Mouse (Mus musculus): ENCODE measurements at regions not wholly inside any gene's neighbourhood (a gene's known extent, or its start where the extent isn't known, plus 50 kb on each side); places are given as distances from the start of the nearest gene placed in this dataset.

DNA sequence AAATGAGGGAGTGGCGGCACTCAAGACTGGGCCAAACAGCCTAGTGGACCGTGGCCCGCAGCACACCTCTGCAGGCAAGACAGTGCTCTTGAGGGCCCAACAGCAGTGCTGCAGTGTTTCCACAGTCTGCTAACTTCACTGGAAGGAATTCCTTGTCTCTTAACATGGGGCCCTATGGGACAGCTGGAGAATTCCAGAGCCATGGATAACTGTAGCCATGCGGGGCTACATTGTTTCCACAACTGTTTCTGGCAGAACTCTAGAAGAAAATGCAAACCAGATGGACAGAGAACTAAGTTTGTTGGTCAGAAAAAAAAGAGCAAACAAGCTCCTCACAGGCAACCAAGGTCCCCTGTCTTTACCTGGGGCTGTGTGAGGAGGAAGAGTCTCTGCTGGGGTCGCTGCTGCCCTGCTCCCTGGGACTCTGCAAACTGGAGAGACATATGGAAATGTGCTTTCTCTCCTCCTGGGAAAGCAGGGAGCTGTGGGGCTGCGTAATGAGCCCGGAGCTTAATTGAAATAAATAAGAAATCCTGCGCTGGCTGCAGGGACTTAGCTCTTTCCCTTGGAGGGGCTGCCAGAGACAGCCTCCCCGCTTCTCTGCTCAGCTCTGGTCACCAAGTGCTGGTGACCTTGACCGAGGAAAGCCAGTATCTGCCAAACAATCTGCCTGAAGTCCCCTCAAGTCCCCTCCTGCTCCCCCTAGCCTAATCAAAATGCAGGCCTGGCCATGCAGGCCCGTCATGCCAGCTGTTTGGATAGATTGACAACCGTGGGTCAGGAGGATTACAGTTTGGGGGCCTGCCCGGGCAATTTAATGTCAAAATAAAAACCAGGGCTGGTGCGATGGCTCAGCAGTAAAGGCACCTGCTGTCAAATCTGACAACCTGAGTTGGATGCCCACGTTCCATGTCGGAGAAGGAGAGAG, 167.0 kb downstream of the Rybp start:
- H3K36me3 ChIP-seq (replicated peaks; ENCODE audit: control insufficient read depth, insufficient read depth, low read length) = no peaks in the 10 kb centered on the region
- WGBS = 75% methylated on average over 16 of the region's 16 CpGs

GRCm38 (mm10) chr6:100117084-100117483, 170.2 kb downstream of the Rybp start:
- ATAC-seq (ENCODE audit: insufficient read depth, low read depth) (no peak), DNase-seq (ENCODE audit: low spot score) (no peak)
- no peak overlapping the region for H3K9ac ChIP-seq (replicated peaks; ENCODE audit: low read depth, low read length)
- H3K4me1 ChIP-seq (ENCODE audit: control insufficient read depth, insufficient read depth) = no peaks in the 10 kb centered on the region
- no peaks in the 10 kb centered on the region for H3K36me3 ChIP-seq (replicated peaks; ENCODE audit: control insufficient read depth, insufficient read depth, low read length)
- H3K27ac ChIP-seq (ENCODE audit: low read depth) = no peak overlapping the region
- no peak overlapping the region for H3K4me2 ChIP-seq (ENCODE audit: low read depth, low read length)
- H3K9me3 ChIP-seq (replicated peaks; ENCODE audit: control insufficient read depth, low read length) = no peaks in the 10 kb centered on the region
- H3K4me3 ChIP-seq (ENCODE audit: low read depth, low read length) = no peak overlapping the region
- 62% methylated on average over 3 of the region's 3 CpGs for WGBS
- 0 out of 2 replicates have a peak, but pooled peaks cover 5% of the 10 kb centered on the region for H3K27me3 ChIP-seq (ENCODE audit: control insufficient read depth, insufficient read depth, low read length)
- TF ChIP-seq CTCF (IDR thresholded peaks at IDR 0.05; ENCODE audit: low read depth) (no peak), EP300 (IDR thresholded peaks at IDR 0.05; ENCODE audit: low read depth) (no peak)

More for the DNA sequence above, 167.0 kb downstream of the Rybp start:
- Histone ChIP-seq H3K27ac (ENCODE audit: low read depth) (no peak overlapping the region), H3K4me2 (ENCODE audit: low read depth, low read length) (no peak overlapping the region), H3K9me3 (replicated peaks; ENCODE audit: control insufficient read depth, low read length) (no peaks in the 10 kb centered on the region), H3K4me3 (ENCODE audit: low read depth, low read length) (no peak overlapping the region), H3K27me3 (ENCODE audit: control insufficient read depth, insufficient read depth, low read length) (0 out of 2 replicates have a peak, but pooled peaks cover 8% of the 10 kb centered on the region), H3K9ac (replicated peaks; ENCODE audit: low read depth, low read length) (no peak overlapping the region), H3K4me1 (ENCODE audit: control insufficient read depth, insufficient read depth) (no peaks in the 10 kb centered on the region)
- ATAC-seq (ENCODE audit: insufficient read depth, low read depth) (no peak), DNase-seq (ENCODE audit: low spot score) (no peak)
- TF ChIP-seq CTCF (IDR thresholded peaks at IDR 0.05; ENCODE audit: low read depth) = no peak
- no peak for TF ChIP-seq EP300 (IDR thresholded peaks at IDR 0.05; ENCODE audit: low read depth)

DNA sequence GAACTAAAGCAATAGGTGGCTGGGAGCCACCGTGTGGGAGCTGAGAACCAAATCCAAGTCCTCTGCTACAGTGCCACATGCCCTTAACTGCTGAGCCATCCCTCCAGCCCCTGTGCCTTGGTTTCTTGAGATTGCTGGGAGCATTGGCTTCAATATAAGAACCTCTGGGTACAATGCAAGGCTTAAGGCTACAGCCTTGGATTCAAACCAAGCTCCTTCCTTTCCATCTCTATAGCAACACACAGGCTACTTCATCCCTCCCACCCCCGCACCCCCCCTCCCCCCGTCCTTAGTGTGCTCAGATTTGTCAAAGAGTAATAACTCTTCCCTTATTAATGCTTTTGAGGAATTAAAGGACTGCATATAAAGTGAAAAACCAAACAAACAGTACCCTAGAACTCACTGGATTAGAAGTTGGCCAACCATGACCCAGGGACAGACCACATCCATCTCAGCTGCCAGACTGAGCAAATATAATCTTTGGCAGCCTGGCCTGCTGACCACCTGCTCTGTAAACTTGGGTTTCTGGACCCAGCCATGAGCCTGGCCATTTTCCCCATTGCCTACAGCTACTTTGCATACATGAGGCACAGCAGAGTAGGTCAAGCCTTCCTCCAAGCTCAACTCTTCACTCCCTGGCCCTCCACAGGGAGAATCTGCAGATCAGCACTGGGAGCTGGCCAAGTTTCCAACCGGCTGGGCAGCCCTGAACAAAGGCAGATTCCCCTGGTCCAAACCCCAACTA, 173.7 kb downstream of the Rybp start:
- H3K4me3 ChIP-seq (ENCODE audit: low read depth, low read length) = no peak overlapping the region
- no peak for ATAC-seq (ENCODE audit: insufficient read depth, low read depth)
- H3K9me3 ChIP-seq (replicated peaks; ENCODE audit: control insufficient read depth, low read length) = no peaks in the 10 kb centered on the region
- H3K4me1 ChIP-seq (ENCODE audit: control insufficient read depth, insufficient read depth) = peaks cover 28% of the 10 kb centered on the region
- no peak overlapping the region for H3K4me2 ChIP-seq (ENCODE audit: low read depth, low read length)
- no peak overlapping the region for H3K27ac ChIP-seq (ENCODE audit: low read depth)
- no peak for DNase-seq (ENCODE audit: low spot score)
- no peaks in the 10 kb centered on the region for H3K27me3 ChIP-seq (ENCODE audit: control insufficient read depth, insufficient read depth, low read length)
- no peak overlapping the region for H3K9ac ChIP-seq (replicated peaks; ENCODE audit: low read depth, low read length)
- no peak for TF ChIP-seq CTCF (IDR thresholded peaks at IDR 0.05; ENCODE audit: low read depth)
- TF ChIP-seq EP300 (IDR thresholded peaks at IDR 0.05; ENCODE audit: low read depth) = no peak
- 68% methylated on average over 4 of the region's 4 CpGs for WGBS
- H3K36me3 ChIP-seq (replicated peaks; ENCODE audit: control insufficient read depth, insufficient read depth, low read length) = no peaks in the 10 kb centered on the region

- Histone ChIP-seq H3K4me3 (ENCODE audit: low read depth, low read length) (no peak overlapping the region), H3K27me3 (ENCODE audit: control insufficient read depth, insufficient read depth, low read length) (no peaks in the 10 kb centered on the region), H3K4me2 (ENCODE audit: low read depth, low read length) (no peak overlapping the region), H3K9ac (replicated peaks; ENCODE audit: low read depth, low read length) (no peak overlapping the region), H3K9me3 (replicated peaks; ENCODE audit: control insufficient read depth, low read length) (no peaks in the 10 kb centered on the region), H3K27ac (ENCODE audit: low read depth) (no peak overlapping the region), H3K36me3 (replicated peaks; ENCODE audit: control insufficient read depth, insufficient read depth, low read length) (no peaks in the 10 kb centered on the region), H3K4me1 (ENCODE audit: control insufficient read depth, insufficient read depth) (peaks cover 41% of the 10 kb centered on the region)
- ATAC-seq (ENCODE audit: insufficient read depth, low read depth) (no peak), DNase-seq (ENCODE audit: low spot score) (no peak)
- 58% methylated on average over 2 of the region's 2 CpGs for WGBS
- TF ChIP-seq EP300 (IDR thresholded peaks at IDR 0.05; ENCODE audit: low read depth) (no peak), CTCF (IDR thresholded peaks at IDR 0.05; ENCODE audit: low read depth) (no peak)
These were observed 176.2 kb downstream of the Rybp start for GRCm38 (mm10) chr6:100110981-100111660.

DNA sequence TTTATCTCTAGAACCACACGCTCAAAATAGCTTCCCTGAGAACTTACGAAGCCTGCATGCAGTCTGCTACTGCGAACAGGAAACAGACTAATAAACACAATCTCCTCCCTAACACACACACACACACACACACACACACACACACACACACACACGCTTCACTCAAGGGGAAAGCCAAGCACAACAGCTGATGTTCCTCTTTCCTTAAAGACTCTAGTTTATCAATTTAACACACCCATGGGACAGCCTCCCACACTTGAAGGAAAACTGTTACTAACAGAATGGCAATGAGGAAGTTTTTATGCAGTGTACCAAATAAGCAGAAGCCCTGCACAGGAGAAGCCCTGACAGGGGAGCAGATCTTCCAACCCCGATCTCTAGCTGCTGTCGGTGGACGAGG, 177.3 kb downstream of the Rybp start:
- H3K9ac ChIP-seq (replicated peaks; ENCODE audit: low read depth, low read length) = no peak overlapping the region
- ATAC-seq (ENCODE audit: insufficient read depth, low read depth) (peak; percentile 61), DNase-seq (ENCODE audit: low spot score) (peak; percentile 79)
- peaks cover 41% of the 10 kb centered on the region for H3K4me1 ChIP-seq (ENCODE audit: control insufficient read depth, insufficient read depth)
- no peak overlapping the region for H3K27ac ChIP-seq (ENCODE audit: low read depth)
- H3K36me3 ChIP-seq (replicated peaks; ENCODE audit: control insufficient read depth, insufficient read depth, low read length) = no peaks in the 10 kb centered on the region
- 9% methylated on average over 7 of the region's 7 CpGs for whole genome bisulfite sequencing
- no peak overlapping the region for H3K4me2 ChIP-seq (ENCODE audit: low read depth, low read length)
- H3K4me3 ChIP-seq (ENCODE audit: low read depth, low read length) = no peak overlapping the region
- TF ChIP-seq EP300 (IDR thresholded peaks at IDR 0.05; ENCODE audit: low read depth) (peak; percentile 76), CTCF (IDR thresholded peaks at IDR 0.05; ENCODE audit: low read depth) (no peak)
- H3K27me3 ChIP-seq (ENCODE audit: control insufficient read depth, insufficient read depth, low read length) = no peaks in the 10 kb centered on the region
- no peaks in the 10 kb centered on the region for H3K9me3 ChIP-seq (replicated peaks; ENCODE audit: control insufficient read depth, low read length)
